9 mouse cellular contexts compared by ENCODE assay signal in the genomic region with DNA sequence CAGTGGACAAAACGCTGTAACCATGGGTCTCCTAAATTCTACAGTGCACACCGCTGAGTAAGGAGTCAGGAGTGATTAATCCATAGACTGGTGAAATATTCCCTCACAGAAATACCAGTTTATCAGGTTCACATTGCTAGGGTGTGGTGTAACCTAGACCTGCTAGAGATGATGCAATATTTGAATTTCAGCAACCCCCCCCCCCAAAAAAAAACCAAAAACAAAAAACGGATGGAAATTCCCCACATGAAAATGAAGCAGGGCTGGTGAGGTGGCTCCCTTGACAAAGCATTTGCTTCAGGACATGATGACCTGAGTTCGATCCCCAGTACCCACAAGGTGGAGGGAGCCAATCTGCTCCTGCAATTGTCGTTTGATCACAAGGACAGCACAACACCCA.
"Had no signal": no experiment of that assay in that cellular context is flagged by ENCODE, and none has a peak within 500 bp of the region (broad histone marks: within the 10 kb centered on the region; RNA-seq: fewer than 3 reads in every experiment).

No protein-coding gene starts in this region.

- H3K36me3 ChIP-seq: limb, embryonic 13.5 days; midbrain, embryonic 12.5 days; neural tube, embryonic 13.5 days had no signal

- H3K4me3 ChIP-seq: midbrain, embryonic 12.5 days had no signal

- H3K27ac ChIP-seq: hindbrain, postnatal 0 days; layer of hippocampus, adult 2 months; limb, embryonic 13.5 days; midbrain, embryonic 12.5 days; neural tube, embryonic 13.5 days had no signal

- H3K9me3 ChIP-seq: limb, embryonic 13.5 days; midbrain, embryonic 12.5 days; neural tube, embryonic 13.5 days had no signal

- H3K9ac ChIP-seq: midbrain, embryonic 12.5 days had no signal

- H3K4me1 ChIP-seq: limb, embryonic 13.5 days; neural tube, embryonic 13.5 days had no signal

- DNase-seq: kidney, adult 11 months; left cerebral cortex, postnatal 4 days; right cerebral cortex, postnatal 14 days; thymus, adult 18-20 months had no signal

- H3K27me3 ChIP-seq: limb, embryonic 13.5 days; midbrain, embryonic 12.5 days; neural tube, embryonic 13.5 days had no signal
